Mouse (Mus musculus) urinary bladder, postnatal 36 days (tissue): ENCODE results near the gene Zfp775.

Source experiments
- DNase-seq, 2 experiments: peaks; one replicate each; pipeline ENCODE4 v3.0.0; 2022; ENCODE audit warnings: low spot score in 2 of 2, mixed read lengths in 1 of 2

Zfp775 gene

DNA sequence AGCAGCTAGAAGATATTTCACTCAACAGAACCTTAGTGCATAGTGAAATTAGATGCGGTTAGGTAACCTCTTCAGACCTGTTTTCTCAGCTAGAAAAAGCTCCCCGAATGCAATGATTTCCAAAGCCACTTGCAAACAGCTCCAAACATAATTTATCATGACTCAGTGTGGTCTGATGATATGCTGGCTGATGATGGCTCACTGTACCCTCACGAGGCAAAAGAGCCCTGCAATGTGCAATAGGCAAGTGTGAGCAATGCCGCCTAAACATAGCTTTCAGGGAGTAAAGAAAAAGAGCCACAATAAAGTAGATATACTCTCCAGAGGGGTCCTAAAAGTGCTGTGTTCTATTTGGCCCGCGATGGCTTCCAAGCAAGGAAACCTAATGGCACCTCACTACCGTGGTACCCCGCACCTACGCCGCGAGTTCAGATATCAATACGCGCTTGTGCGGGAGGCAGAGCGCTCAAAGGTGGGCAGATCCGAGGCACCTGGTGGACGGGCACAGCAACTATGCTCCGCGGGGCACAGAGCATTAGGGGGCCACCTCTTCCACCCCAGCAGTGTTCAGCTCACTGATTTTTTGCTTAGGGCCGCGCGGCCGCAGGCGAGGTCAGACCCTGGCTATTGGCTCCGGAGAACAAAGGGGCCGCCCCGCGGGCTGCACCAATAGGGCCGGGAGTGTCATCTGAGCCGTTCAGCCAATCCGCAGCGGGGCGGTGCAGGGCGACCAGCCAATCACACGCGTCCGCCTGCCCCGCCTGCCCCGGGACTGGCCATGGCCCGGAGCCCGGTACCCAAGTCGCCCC is at the start of gene Zfp775:
Gene Zfp775, plus strand, starts transcription at position 793 of the 809 bp plus-strand sequence.
- peak; percentile 94 to 96 for DNase-seq

- no peak for DNase-seq
Observed at GRCm38 (mm10) chr6:48552918-48553317, 48.9 kb upstream of the Zfp775 start.

DNA sequence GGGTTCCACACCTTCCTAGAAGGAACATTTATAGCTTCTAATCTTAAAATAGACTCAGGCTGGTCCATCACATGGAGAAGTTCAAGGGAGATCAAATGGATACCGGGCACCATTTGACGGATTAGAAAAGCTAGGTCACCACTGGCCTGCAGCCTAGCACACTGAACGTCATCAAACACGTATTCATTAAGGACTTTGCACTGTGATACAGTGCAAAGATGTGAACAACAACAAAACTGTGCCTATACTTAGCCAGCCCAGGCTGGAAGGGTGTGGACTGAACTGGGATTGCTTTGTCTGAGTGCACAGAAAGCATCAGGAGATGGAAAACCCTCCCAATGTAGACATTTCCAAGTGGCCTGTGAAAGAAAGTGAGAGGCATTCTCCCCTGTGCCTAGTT is 48.0 kb upstream of the Zfp775 start:
- no peak for DNase-seq

DNA sequence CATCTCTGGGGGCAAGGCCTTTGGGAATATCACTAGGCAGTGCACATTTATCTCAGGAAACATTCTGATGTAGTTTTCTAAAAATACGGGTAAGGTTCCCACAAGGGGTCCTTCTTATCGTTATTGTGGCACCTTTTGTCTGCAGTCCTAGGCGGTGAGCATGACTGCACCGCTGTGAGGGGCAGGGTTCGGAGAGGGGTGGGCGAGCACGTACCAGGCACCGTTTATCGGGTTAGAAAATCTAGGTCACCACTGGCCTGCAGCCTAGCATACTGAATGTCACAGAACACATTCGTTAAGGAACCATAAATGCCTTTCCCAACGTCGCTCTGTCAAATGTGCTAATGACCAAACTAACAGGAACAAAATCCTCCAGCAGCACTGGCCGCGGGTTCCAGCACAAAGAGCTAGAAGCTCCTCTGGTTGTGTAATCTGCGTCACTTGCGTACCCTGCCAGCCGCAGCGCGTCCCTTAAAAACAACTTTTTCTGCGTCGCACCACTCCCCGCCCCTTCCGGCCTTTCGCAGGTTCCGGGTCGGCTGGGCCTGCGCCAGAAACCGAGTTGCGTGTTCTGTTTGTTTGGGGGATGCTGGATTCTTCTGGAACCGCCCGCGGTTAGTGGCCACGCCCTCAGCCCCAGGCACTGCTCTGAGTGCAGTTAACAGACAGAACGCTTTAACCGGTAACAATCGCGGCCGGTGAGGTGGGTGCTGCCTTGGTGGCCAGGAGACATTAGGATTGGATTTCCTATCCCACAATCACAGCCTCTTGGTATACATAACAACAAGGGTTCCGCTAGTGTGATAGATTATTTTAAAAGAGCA is 47.4 kb upstream of the Zfp775 start, which contains the start of gene Lrrc61:
Gene Lrrc61, plus strand, starts transcription at position 517 of the 824 bp plus-strand sequence.
- peak; percentile 95 to 99 for DNase-seq

DNA sequence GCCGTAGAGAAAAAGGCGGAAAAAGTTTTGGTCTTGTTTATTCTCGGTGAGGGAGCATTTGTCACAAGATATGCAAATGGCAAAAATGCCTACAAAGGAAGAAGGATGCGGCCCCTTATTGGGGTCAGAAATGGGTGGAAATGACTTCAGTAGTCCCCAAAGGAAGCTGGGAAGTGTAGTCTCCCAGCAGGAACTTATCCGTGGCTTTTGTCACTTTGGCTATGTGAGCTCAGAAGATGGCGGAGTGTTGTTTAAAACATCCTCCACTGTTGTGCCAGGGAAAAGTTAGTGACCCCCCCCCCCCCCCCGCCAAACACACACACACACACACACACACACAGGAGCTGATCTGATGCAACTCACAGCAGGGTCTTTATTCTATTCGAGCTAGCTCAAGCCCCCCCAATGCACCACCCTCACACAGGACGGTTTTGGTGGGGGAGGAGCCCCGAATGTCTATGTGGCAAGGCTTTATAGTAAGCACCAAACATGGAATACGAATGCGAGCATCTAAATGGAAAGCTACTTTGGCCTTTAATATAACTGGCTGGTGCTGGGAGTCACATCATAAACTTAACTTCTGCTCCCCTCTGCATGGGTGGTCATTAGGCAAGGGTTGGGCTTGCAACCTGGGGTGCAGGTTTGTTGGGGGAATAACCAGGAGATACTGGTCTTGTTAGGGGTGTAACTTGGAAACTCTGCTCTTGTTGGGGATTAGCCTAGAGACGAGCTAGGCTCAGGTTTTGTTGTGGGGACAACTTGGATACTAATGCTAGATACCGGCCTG is 46.6 kb upstream of the Zfp775 start:
- DNase-seq, result peak in 1 of 2 experiments; percentile 51

DNA sequence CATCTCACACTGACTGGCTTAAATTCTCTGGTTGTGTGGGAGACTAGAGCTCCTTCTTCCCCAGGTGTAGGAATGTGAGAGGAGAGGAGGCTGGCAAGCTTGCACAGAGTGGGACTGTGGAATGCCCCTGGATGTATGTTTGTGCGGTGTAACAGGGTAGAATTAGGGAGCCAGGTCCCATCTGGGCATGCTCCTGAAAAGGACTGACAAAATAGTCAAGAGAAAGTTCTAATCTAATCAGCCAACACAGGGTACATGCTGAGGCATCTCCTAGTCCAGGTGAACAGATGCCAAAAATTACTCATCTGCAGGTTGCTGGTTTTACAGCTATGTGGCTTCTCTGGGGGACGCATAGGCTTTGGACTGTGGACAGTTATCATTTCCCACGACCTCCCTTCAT is 45.9 kb upstream of the Zfp775 start:
- DNase-seq, result no peak

- DNase-seq, result no peak
Observed at GRCm38 (mm10) chr6:48565693-48566310, 36.1 kb upstream of the Zfp775 start.

DNA sequence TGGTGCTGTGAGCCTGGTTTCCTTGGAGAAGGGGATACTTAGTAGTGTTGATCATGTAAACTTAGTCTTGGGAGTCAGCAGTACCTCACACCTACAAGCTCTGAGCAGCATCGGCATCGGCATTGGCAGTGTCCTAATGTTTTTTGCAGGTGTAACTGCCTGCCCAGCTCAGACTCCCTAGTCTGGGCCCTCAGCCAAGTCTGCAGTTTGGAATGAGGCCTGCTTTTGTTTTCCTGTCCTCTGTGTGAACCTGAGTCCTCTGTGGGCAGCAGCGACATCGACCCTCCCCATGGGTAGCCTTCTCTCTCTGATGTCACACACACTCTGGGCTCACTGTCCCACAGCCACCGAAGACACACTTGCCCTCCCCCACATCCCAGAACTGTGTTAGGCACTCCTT is 35.6 kb upstream of the Zfp775 start:
- DNase-seq, result peak in 1 of 2 experiments; percentile 52

DNA sequence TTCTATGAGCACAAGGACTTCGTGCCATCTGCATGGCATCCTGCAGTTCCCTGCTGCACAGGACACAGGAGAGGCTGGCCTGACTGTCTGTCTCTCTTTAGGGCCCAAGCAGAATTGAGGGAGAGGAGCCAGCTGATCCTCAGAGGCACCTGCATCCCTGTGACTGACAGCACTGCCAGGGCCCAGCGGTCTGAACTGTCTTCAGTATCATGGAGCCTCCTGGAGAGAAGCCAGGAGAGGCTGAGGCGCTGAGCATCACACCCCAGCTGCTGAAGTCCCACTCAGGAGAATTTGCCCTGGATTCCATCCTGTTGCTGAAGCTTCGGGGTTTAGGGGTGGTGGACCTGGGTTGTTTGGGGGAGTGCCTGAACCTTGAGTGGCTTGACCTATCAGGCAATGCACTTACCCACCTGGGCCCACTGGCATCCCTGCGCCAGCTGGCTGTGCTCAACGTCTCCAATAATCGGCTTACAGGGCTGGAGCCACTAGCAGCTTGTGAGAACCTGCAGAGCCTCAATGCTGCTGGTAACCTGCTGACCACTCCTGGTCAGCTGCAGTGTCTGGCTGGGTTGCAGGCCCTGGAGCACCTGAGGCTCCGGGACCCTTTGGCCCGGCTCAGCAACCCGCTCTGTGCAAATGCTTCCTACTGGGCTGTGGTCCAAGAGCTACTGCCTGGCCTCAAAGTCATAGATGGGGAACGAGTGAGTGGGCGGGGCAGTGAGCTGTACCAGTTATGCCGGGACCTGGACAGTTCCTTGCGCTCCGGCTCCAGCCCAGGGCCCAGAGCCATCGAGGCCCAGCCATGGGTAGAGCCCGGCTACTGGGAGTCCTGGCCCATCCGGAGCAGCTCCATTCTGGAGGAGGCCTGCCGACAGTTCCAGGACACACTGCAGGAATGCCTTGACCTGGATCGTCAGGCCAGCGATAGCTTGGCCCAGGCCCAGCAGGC is 33.6 kb upstream of the Zfp775 start:
- DNase-seq, result peak; percentile 26 to 52

DNA sequence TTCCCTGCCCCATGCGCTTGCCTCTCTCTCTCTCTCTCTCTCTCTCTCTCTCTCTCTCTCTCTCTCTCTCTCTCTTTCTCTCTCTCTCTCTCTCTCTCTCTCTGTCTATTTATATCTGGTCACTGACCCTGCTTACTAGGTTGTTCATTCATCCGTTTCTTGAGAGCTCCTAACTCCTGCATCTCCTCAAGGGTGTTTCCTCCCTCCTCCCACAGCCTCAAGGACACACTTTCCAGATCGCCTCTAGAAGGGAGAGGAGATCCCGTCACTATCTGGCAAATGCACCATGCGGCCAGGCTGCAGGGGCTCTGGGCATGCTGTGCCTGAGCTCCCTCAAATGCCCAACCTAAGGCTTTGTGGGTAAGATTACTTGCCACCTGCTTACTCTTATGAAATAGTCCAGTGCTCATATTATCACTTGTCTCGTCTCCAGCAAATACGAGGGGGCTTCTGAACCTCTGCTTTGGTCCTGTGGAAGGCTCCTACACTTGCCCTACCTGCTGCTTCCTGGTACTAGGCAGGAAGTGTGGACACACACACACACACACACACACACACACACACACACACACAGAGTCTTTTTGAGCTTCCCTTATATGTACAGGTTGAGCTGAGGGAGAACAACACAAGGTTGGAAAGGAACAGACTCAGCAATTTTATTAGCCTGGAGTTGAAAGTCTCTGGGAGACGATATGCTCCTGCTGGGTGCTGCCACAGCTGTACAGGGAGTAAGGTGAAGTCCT is 32.6 kb upstream of the Zfp775 start:
- no peak for DNase-seq

GRCm38 (mm10) chr6:48572014-48572413 is 29.8 kb upstream of the Zfp775 start:
- no peak for DNase-seq

- DNase-seq, result peak in 1 of 2 experiments; percentile 60
Observed at GRCm38 (mm10) chr6:48572572-48573061, 29.2 kb upstream of the Zfp775 start, which contains the start of gene Rarres2. Gene Rarres2, minus strand, starts transcription at chr6:48572789.

GRCm38 (mm10) chr6:48573280-48573679 is 28.6 kb upstream of the Zfp775 start:
- no peak for DNase-seq

DNA sequence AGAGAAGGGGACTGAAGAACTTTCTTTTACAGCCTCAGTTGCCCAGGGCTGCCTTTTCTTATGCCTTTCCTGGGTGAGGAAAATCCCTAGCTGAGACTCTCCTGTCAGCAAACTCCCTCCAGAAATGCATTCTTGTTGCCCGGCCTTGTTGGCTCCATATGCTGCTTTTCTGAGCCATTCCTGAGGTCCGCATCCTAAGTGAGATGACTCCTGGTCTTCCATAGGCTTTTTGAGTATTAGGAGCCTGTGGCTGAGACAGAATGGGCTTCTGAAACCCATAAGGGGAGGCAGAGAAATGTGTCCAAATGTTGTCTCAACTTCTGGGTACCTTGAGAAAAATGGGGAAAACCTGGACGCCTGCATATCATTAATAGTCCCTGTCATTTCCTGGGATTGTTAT is 27.9 kb upstream of the Zfp775 start:
- DNase-seq, result no peak

- DNase-seq, result no peak
Observed at GRCm38 (mm10) chr6:48578736-48579135, 23.1 kb upstream of the Zfp775 start.

GRCm38 (mm10) chr6:48579215-48579648 is 22.6 kb upstream of the Zfp775 start:
- DNase-seq, result no peak

DNA sequence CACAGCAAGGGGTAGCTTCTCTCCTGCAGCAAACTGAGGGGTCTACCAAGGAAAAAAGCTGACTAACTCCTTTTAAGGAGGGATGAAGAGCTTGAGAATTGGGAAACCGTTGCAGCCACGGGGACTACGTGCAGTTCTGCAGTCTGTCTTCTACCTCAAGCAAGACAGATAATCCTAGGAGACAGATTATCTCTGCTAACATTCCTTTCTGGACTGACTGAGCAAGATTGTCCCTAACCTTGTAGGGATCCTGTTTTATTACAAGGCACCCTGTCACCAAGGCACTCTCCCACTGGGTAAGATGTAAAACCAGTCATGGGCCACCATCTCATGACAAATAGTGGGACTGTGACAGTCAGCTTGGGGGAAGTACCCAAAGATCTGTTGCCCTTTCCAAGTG is 20.6 kb upstream of the Zfp775 start:
- no peak for DNase-seq

GRCm38 (mm10) chr6:48582037-48582436 is 19.8 kb upstream of the Zfp775 start:
- DNase-seq, result no peak

- no peak for DNase-seq
Observed at GRCm38 (mm10) chr6:48589194-48589750, 12.6 kb upstream of the Zfp775 start, which contains the start of gene Gm45021. Gene Gm45021, plus strand, starts transcription at chr6:48589610.
